Mouse (Mus musculus): ENCODE results near the gene Cnot6. TPM values are rescaled to one million over a fixed set of nuclear protein-coding genes. Genes with fewer than 3 reads are reported as not detected.

Gene Cnot6
- polyA plus RNA-seq, 1 experiment from 2014 or later: 78.7 TPM

DNA sequence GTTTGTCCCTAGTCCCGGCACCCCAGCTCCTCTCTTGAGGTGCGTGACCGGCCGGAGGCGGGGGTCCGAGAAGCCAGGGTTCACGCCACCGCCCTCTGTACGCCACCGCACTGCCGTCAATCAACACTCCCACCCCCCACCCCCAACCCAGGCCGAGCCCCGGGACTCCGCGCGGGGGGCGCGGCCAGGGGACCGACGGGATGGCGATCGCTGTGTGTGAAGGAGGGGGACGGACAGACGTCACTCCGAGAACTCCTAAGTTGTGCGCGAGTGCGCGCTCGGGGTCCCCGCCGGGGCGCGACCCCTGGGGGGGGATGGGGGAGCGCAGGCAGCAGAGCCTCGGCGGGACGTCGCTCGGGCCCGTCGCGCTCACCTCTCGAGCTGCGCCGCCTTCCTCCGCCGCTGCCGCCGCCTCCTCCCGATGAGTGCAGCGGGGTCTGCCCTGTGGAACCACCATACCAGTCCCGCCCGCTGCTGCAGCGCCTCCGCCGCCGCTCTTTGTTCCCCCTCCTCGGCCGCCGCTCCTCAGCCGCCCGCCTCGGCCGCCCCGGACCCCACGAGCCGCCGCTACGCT, 455 bp downstream of the Cnot6 start:
- H3K9ac ChIP-seq (replicated peaks): peak overlapping the region; percentile 100
- H3K27ac ChIP-seq (replicated peaks): peak overlapping the region; percentile 98
- peak; percentile 78 for ATAC-seq (replicated peaks)
- H3K27me3 ChIP-seq: no peaks in the 10 kb centered on the region
- H3K36me3 ChIP-seq: peaks cover 2% of the 10 kb centered on the region; the same call in 1 of the 2 replicates
- H3K9me3 ChIP-seq: no peaks in the 10 kb centered on the region
- H3K4me1 ChIP-seq: peaks cover 46% of the 10 kb centered on the region
- peak overlapping the region; percentile 99 for H3K4me3 ChIP-seq
- peak overlapping the region; percentile 52 for H3K4me2 ChIP-seq (replicated peaks)
- WGBS: 0% methylated on average over 35 of the region's 70 CpGs

DNA sequence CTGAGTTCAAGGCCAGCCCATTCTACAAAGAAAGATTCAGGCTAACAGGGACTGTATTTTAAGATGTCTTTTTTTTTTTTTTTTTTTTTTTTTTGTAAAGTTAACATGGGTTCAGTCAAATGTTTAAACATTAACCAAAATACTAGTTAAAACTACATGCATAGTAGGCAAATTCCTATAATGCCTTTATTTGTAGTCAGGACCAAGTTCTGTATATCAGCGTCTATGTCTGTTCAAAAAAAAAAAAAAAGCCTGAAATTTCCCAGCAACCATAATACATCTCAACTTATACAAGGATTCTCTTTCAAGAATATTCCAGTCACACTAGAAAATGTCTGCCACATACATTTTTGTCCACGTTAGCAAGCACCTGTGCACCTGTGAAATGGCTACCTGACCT, 1.9 kb downstream of the Cnot6 start:
- 71% methylated on average over 2 of the region's 2 CpGs for WGBS
- ATAC-seq (replicated peaks): no peak
- Histone ChIP-seq H3K27me3 (no peaks in the 10 kb centered on the region), H3K27ac (replicated peaks) (no peak overlapping the region), H3K4me2 (replicated peaks) (peak overlapping the region; percentile 52), H3K9ac (replicated peaks) (peak overlapping the region; percentile 100; the same call in 1 of the 2 replicates), H3K4me3 (peak overlapping the region; percentile 99), H3K9me3 (no peaks in the 10 kb centered on the region), H3K4me1 (peaks cover 46% of the 10 kb centered on the region), H3K36me3 (peaks cover 8% of the 10 kb centered on the region)

DNA sequence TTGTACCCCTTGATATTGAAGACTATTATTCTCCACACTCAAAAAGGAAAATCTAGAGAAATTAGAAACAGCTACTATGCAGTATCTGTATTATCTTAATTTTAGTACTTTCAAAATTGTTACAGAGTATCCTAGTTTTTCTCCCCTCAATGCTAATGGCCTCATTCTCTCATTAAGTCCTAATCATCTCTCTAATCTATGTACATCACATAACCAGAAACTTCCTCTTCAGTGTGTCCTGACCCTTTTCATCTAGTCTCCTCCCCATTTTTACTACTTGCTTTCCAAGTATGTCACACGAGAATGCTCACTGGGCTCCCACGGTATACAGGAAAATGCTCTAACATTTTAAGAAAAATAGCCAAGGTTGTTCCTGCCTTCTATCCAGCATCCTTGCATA, 4.7 kb downstream of the Cnot6 start:
- Histone ChIP-seq H3K27ac (replicated peaks) (no peak overlapping the region), H3K36me3 (peaks cover 20% of the 10 kb centered on the region), H3K9ac (replicated peaks) (no peak overlapping the region), H3K4me2 (replicated peaks) (no peak overlapping the region), H3K4me3 (no peak overlapping the region), H3K4me1 (peaks cover 36% of the 10 kb centered on the region), H3K9me3 (no peaks in the 10 kb centered on the region), H3K27me3 (no peaks in the 10 kb centered on the region)
- WGBS: 84% methylated on average over 2 of the region's 2 CpGs
- no peak for ATAC-seq (replicated peaks)

DNA sequence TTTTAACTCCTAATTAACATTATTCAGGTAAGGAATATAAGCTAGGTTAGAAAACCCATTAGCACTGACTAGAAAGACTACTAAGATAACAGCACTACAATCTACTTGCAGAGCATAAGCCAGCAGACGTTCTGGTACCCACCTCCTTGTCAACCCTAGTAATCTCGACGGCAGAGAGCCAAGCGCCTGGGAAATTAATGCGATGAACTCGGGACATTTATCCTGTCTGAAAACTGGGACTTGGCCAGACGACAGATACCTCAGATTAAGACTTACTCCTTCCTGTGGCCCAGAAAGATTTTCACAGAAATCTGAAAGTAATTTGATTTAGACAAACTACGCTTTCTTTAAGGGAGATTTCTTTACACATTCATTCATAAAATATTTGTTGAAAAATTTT, 7.7 kb downstream of the Cnot6 start:
- H3K4me1 ChIP-seq: peaks cover 18% of the 10 kb centered on the region
- H3K4me2 ChIP-seq (replicated peaks): no peak overlapping the region
- WGBS: 86% methylated on average over 8 of the region's 8 CpGs
- no peak overlapping the region for H3K9ac ChIP-seq (replicated peaks)
- H3K27me3 ChIP-seq: no peaks in the 10 kb centered on the region
- no peaks in the 10 kb centered on the region for H3K9me3 ChIP-seq
- ATAC-seq (replicated peaks): no peak
- peaks cover 36% of the 10 kb centered on the region for H3K36me3 ChIP-seq
- no peak overlapping the region for H3K4me3 ChIP-seq
- H3K27ac ChIP-seq (replicated peaks): no peak overlapping the region

DNA sequence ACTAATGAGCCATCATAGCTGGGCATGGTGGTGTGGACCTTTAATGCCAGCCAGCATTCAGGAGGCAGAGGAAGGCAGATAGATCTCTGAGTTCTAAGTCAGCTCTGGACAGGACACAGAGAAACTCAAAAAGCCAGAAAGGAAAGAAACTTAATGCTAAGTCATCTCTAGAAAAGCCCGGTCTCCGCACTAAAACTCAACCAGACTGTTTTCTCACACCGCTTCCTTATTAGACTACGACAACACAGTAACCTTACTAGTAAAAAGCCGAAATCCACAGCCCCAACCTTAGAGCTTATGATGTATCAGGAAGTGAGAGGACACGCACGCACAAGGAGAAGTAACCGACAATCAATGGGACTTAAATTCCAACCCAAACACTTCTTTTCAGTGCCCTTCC, 10.5 kb downstream of the Cnot6 start:
- no peak overlapping the region for H3K4me2 ChIP-seq (replicated peaks)
- H3K9ac ChIP-seq (replicated peaks): no peak overlapping the region
- H3K36me3 ChIP-seq: peaks cover 43% of the 10 kb centered on the region
- no peaks in the 10 kb centered on the region for H3K27me3 ChIP-seq
- no peak overlapping the region for H3K27ac ChIP-seq (replicated peaks)
- H3K4me1 ChIP-seq: no peaks in the 10 kb centered on the region
- 98% methylated on average over 8 of the region's 8 CpGs for WGBS
- no peaks in the 10 kb centered on the region for H3K9me3 ChIP-seq
- no peak for ATAC-seq (replicated peaks)
- H3K4me3 ChIP-seq: no peak overlapping the region

DNA sequence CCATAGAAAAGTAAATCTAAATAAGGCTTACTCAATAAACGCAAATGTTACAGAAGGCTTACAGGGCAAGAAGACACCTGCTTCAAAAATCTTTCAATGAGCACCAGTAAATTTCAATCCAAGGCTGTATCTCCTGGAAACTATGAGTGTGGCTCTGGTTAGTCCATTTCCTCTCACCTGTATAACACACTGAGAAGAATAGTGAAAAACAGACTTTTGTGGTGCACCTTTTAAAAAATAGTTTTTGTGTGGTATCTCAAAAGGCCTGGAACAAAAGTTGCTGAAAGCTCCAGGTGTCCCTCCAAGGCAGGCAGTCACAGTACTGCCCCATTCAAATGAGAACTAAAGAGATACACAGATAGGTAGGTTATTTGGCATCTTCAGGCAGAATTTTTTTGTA, 13.4 kb downstream of the Cnot6 start:
- Histone ChIP-seq H3K4me2 (replicated peaks) (no peak overlapping the region), H3K36me3 (peaks cover 30% of the 10 kb centered on the region), H3K4me1 (no peaks in the 10 kb centered on the region), H3K27ac (replicated peaks) (no peak overlapping the region), H3K9ac (replicated peaks) (no peak overlapping the region), H3K27me3 (no peaks in the 10 kb centered on the region), H3K9me3 (no peaks in the 10 kb centered on the region), H3K4me3 (no peak overlapping the region)
- no peak for ATAC-seq (replicated peaks)
- WGBS: 94% methylated on average over 1 of the region's 1 CpGs

DNA sequence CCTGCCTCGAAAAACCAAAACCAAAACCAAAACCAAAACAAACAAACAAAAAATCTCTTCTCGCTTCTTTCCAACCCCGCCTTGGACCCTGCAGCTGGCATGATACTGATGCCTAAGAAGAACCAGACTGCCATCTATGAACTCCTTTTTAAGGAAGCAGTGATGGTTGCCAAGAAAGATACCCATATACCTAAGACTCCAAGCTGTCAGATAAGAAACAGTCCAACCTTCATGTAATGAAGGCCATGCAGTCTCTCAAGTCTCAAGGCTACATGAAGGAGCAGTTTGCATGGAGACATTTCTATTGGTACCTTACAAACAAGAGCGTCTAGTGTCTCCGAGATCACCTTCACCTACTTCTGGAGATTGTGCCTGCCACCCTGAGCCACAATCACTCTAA, 14.7 kb downstream of the Cnot6 start:
- Histone ChIP-seq H3K36me3 (peaks cover 26% of the 10 kb centered on the region), H3K4me2 (replicated peaks) (no peak overlapping the region), H3K4me1 (no peaks in the 10 kb centered on the region), H3K27me3 (no peaks in the 10 kb centered on the region), H3K9me3 (no peaks in the 10 kb centered on the region), H3K9ac (replicated peaks) (no peak overlapping the region), H3K4me3 (no peak overlapping the region), H3K27ac (replicated peaks) (no peak overlapping the region)
- ATAC-seq (replicated peaks): no peak
- WGBS: 96% methylated on average over 5 of the region's 5 CpGs

DNA sequence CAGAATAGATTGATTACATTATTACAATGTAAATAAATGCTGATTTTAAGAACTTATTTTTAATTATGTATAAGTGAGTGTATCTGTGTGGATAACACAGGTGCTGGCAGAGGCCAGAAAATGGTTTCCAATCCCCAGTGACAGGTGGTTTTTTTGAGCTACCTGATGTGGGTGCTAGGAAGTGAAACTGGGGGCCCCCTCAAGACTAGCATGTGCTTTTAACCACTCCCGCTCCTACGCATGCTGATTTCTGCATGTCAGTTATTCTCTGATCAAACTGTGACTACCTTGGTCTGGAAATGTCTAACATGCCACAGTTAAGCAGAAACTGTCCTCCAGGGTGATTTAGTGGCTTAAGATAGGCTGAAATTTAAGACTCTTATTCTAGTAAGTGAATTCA, 16.1 kb downstream of the Cnot6 start:
- no peak overlapping the region for H3K4me2 ChIP-seq (replicated peaks)
- H3K4me3 ChIP-seq: no peak overlapping the region
- peaks cover 23% of the 10 kb centered on the region for H3K36me3 ChIP-seq
- no peaks in the 10 kb centered on the region for H3K4me1 ChIP-seq
- H3K9me3 ChIP-seq: no peaks in the 10 kb centered on the region
- WGBS: 90% methylated on average over 2 of the region's 2 CpGs
- no peak overlapping the region for H3K9ac ChIP-seq (replicated peaks)
- H3K27me3 ChIP-seq: no peaks in the 10 kb centered on the region
- H3K27ac ChIP-seq (replicated peaks): no peak overlapping the region
- ATAC-seq (replicated peaks): no peak

DNA sequence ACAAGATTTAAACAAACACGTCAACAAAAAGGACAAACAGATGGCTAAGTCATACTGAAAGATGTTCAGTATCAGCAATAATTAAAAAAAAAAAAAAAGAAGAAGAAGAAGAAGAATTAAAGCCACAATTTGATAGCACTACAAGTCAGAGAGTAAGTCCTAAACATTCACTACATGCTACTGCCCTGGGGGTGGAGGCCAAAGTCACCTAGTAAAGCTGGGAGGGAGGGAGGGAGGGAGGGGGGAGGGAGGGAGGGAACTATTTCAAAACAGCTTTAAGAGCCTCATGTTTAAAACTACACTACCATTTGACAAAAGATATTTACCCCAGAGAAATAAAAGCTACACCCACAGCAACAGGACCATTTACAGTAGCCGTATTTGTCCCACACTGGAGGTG, 16.8 kb downstream of the Cnot6 start:
- H3K4me2 ChIP-seq (replicated peaks): no peak overlapping the region
- H3K4me3 ChIP-seq: no peak overlapping the region
- WGBS: 89% methylated on average over 2 of the region's 2 CpGs
- H3K27ac ChIP-seq (replicated peaks): no peak overlapping the region
- no peaks in the 10 kb centered on the region for H3K9me3 ChIP-seq
- H3K9ac ChIP-seq (replicated peaks): no peak overlapping the region
- H3K36me3 ChIP-seq: peaks cover 17% of the 10 kb centered on the region
- no peaks in the 10 kb centered on the region for H3K27me3 ChIP-seq
- H3K4me1 ChIP-seq: no peaks in the 10 kb centered on the region
- no peak for ATAC-seq (replicated peaks)

DNA sequence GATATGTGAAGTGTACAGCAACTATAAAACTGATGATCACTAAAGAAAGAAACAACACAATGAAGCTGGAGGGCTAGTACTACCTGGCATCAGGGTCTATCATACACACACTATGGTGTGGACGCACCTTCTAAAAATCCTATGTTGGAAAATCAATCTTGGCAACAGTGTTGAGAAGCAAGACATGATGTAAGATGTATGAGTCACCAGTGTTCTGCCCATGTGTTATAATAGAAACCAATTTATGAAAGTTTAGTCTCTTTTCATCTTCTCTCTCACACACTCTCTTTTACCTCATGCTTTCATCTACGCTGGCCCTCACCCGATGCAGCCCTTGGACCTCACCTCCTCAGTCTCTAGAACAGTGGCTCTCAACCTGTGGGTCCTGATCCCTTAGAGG, 17.5 kb downstream of the Cnot6 start:
- H3K27me3 ChIP-seq: no peaks in the 10 kb centered on the region
- H3K4me2 ChIP-seq (replicated peaks): no peak overlapping the region
- no peaks in the 10 kb centered on the region for H3K9me3 ChIP-seq
- no peak overlapping the region for H3K27ac ChIP-seq (replicated peaks)
- H3K36me3 ChIP-seq: peaks cover 17% of the 10 kb centered on the region
- no peak overlapping the region for H3K4me3 ChIP-seq
- no peak for ATAC-seq (replicated peaks)
- H3K4me1 ChIP-seq: peaks cover 5% of the 10 kb centered on the region; the same call in 1 of the 2 replicates
- H3K9ac ChIP-seq (replicated peaks): no peak overlapping the region
- WGBS: 95% methylated on average over 3 of the region's 3 CpGs

DNA sequence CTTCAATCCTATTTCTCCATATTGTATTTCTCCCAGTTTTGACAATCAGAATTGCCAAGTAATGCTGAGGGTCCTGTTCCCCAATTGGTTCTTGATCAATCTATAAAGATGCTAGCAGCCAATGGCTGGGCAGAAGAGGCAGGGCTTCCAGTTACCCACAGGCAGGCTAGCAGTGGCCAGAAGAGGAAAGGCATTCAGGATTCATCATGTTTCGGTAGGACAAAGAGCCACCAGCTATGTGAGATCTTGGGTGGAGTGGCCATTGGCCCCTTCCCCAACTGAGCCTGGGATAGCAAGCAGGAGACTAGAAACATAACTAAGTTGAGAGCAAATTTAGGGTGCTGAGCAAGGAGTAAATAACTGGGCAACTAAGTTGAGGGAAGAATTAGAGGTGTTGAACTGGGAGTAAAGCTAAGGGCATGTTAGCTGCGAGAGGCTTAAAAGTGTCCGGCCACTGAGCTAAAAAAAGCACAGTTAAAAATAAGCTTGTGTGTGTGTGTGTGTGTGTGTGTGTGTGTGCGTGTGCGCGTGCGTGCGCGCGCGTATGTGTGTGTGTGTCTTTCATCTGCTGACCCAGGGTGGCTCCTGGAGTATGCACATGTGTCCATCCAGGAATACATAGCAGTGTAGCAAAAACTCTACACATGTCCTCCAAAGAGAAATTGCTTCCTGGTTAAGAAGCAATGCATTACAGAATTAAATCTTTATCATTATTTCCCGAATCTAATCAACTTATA, 28.1 kb downstream of the Cnot6 start:
- 97% methylated on average over 12 of the region's 12 CpGs for WGBS
- Histone ChIP-seq H3K4me1 (no peaks in the 10 kb centered on the region), H3K27ac (replicated peaks) (no peak overlapping the region), H3K9me3 (no peaks in the 10 kb centered on the region), H3K9ac (replicated peaks) (no peak overlapping the region), H3K36me3 (peaks cover 75% of the 10 kb centered on the region), H3K27me3 (no peaks in the 10 kb centered on the region), H3K4me3 (no peak overlapping the region), H3K4me2 (replicated peaks) (no peak overlapping the region)
- ATAC-seq (replicated peaks): no peak

DNA sequence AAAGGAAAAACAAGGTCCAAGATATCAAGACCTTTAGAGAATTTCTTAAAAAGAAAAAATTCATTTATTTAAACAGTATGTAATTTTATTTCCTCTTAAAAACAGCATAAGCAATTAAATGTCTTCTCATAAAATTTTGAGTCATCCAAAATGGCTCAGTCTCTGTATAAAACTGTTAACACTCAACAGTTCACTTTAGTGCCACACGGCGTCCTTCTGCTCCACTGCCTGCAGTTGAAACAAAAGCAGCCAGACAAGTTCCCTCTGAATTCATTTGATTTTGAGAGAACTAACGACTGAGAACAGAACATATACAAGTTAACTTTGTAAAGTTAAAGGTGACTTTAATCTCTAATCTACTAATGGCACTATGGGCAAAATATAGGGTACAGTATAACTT, 39.1 kb downstream of the Cnot6 start:
- no peak overlapping the region for H3K4me2 ChIP-seq (replicated peaks)
- H3K4me3 ChIP-seq: no peak overlapping the region
- H3K9ac ChIP-seq (replicated peaks): no peak overlapping the region
- H3K27ac ChIP-seq (replicated peaks): no peak overlapping the region
- H3K9me3 ChIP-seq: no peaks in the 10 kb centered on the region
- no peaks in the 10 kb centered on the region for H3K4me1 ChIP-seq
- WGBS: 50% methylated on average over 3 of the region's 3 CpGs
- H3K27me3 ChIP-seq: no peaks in the 10 kb centered on the region
- no peak for ATAC-seq (replicated peaks)
- peaks cover 58% of the 10 kb centered on the region for H3K36me3 ChIP-seq

DNA sequence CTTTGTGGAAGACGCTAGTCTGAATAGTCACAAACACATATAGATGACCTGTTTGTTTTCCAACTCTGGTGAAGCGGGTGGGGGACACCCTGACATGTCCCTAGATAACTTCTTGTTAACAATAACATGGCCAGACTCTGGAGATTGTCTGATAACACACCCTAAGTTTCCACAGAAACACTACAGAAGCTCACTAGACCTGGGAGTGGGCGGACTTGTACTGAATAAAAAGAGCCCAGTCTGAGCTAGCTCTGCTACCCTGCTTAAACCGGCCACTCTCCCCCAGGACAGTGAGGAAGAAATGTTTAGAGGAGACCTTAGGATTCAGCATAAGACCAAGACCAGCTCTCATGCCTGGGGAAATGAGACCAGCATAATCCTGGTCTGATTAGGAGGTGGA, 47.1 kb downstream of the Cnot6 start:
- WGBS: 84% methylated on average over 4 of the region's 4 CpGs
- Histone ChIP-seq H3K36me3 (peaks cover 16% of the 10 kb centered on the region), H3K9me3 (no peaks in the 10 kb centered on the region), H3K4me2 (replicated peaks) (no peak overlapping the region), H3K9ac (replicated peaks) (no peak overlapping the region), H3K4me3 (no peak overlapping the region), H3K27me3 (no peaks in the 10 kb centered on the region), H3K4me1 (no peaks in the 10 kb centered on the region), H3K27ac (replicated peaks) (no peak overlapping the region)
- no peak for ATAC-seq (replicated peaks)

All from forebrain, embryonic 15.5 days (tissue).